Mouse (Mus musculus): ENCODE results near the gene Mccc2.

Mccc2 gene

GRCm38 (mm10) chr13:99955591-99955944, 59.9 kb downstream of the Mccc2 start:
- ChIA-PET CTCF (interaction anchor here (0.6 to 1.4 kb wide), 11 partner anchors 10 to 1395 kb away, joined by 3 to 9 read pairs (median 4); no protein-coding TSS in a partner anchor), POLR2A (interaction anchor here in 2 of 4 experiments (0.6 to 1.0 kb wide), 4 partner anchors 11 to 438 kb away, joined by 3 to 7 read pairs (median 4); no protein-coding TSS in a partner anchor)

DNA sequence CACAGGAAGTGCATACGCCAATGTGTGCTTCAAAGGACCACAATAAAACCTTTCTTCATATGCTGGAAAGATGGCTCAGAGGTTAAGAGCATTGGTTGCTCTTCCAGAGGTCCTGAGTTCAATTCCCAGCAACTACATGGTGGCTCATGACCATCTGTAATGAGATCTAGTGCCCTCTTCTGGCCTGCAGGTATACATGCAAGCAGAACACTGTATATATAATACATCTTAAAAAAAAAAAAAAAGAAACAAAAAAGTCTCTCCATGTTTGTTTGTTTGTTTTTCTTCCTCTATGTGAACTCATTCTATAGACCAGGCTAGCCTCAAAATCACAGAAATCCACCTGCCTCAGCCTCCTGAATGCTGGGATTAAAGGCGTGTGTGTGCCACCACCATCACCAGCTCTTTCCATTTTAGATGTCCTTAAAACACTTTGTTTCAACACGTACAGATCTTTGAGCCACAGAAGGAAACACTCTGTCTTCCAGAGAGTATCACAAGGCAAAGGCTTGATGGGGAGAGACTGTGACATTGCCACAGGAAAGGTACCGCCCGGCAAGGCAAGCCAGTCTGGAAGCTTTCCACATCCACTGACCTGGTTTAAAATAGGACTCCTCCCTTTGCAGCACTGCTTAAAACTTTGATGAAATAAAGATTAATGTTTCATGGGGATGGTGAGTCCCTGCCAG, 60.4 kb downstream of the Mccc2 start:
- CTCF ChIA-PET, result interaction anchor here (0.6 to 1.4 kb wide), 11 partner anchors 10 to 1395 kb away, joined by 3 to 9 read pairs (median 4); no protein-coding TSS in a partner anchor
- POLR2A ChIA-PET, result interaction anchor here in 2 of 4 experiments (0.6 to 1.0 kb wide), 4 partner anchors 10 to 437 kb away, joined by 3 to 7 read pairs (median 4); no protein-coding TSS in a partner anchor

GRCm38 (mm10) chr13:99947417-99947816, 68.0 kb downstream of the Mccc2 start:
- CTCF ChIA-PET, result no interaction called here
- POLR2A ChIA-PET, result interaction anchor here in 1 of 4 experiments (1.1 kb wide), 1 partner anchor 68 kb away, joined by 4 read pairs; the partner anchor contains the start of gene Mccc2

DNA sequence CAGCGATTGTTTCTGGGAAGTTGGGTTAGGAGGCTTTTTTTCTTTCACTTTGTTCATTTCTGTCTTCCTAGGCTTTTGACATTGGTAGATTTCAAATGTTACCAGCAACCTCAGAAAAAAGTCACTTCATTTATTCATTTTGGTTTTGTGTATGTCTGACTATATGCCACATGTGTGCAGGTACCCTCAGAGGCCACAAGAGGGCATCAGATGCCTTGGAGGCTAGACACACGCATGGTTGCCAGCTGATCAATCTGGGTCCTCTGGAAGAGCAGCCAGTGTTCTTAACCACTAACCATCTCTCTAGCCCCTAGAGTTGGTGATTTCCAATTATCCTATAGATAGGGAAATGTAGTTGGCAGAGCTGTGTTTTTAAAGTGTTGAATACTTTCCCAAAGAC, 71.9 kb downstream of the Mccc2 start:
- CTCF ChIA-PET, result interaction anchor here in 2 of 4 experiments (0.5 to 1.3 kb wide), 2 partner anchors 10 to 72 kb away, joined by 3 to 4 read pairs; no protein-coding TSS in a partner anchor
- POLR2A ChIA-PET, result interaction anchor here in 1 of 4 experiments (0.9 kb wide), 1 partner anchor 58 kb away, joined by 3 read pairs; no protein-coding TSS in a partner anchor

DNA sequence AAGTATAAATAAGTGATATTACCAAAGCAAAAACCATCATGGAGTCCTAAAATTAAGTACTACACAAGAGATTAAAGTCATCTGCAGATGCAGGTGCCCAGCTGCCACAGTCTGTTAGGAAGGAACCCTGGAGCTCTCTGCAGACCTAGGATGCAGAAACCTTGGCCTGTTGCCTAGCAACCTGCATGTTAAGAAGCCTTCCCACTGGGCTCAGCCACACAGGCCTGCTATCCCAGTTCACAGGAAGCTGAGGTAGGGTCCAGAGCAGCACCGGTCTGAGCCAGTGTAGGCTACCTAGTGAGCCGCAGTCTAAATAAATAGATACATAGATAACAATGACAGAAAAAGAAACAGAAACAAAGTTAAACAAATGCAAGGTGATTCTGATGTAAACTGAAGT, 74.8 kb downstream of the Mccc2 start:
- CTCF ChIA-PET, result interaction anchor here in 1 of 4 experiments (0.6 kb wide), 1 partner anchor 61 kb away, joined by 4 read pairs; no protein-coding TSS in a partner anchor
- POLR2A ChIA-PET, result interaction anchor here in 1 of 4 experiments (0.7 kb wide), 1 partner anchor 13 kb away, joined by 3 read pairs; no protein-coding TSS in a partner anchor

DNA sequence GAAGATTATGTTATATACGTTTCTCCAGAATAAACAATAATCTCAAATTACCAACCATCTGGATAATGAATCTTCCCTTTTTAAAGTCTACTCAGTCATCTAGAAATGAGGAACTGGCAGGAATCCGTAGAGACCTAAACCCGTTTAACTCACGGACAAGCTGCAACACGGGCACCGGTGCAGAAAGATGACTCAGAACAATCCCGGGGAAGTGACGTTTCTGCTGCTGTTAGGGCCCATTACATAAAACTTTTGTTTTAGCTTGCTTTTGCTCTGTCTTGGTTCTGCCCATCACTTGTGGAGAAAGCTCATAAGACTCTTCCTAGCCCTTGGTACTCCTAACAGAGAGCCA, 76.1 kb downstream of the Mccc2 start:
- POLR2A ChIA-PET, result interaction anchor here in 2 of 4 experiments (0.6 to 0.8 kb wide), 3 partner anchors 20 to 735 kb away, joined by 3 to 8 read pairs (median 3); no protein-coding TSS in a partner anchor
- CTCF ChIA-PET, result interaction anchor here in 1 of 4 experiments (1.0 kb wide), 1 partner anchor 16 kb away, joined by 4 read pairs; no protein-coding TSS in a partner anchor

GRCm38 (mm10) chr13:99938606-99939319, 76.7 kb downstream of the Mccc2 start:
- POLR2A ChIA-PET, result interaction anchor here in 2 of 4 experiments (0.6 to 0.8 kb wide), 2 partner anchors 157 to 735 kb away, joined by 3 to 8 read pairs; no protein-coding TSS in a partner anchor
- CTCF ChIA-PET, result interaction anchor here in 1 of 4 experiments (1.0 kb wide), 1 partner anchor 17 kb away, joined by 4 read pairs; no protein-coding TSS in a partner anchor

- POLR2A ChIA-PET, result interaction anchor here in 1 of 4 experiments (0.7 kb wide), 1 partner anchor 11 kb away, joined by 3 read pairs; no protein-coding TSS in a partner anchor
- CTCF ChIA-PET, result no interaction called here
Measured at GRCm38 (mm10) chr13:99937741-99938140, 77.7 kb downstream of the Mccc2 start.

GRCm38 (mm10) chr13:99932406-99932805, 83.0 kb downstream of the Mccc2 start:
- ChIA-PET POLR2A (interaction anchor here in 1 of 4 experiments (0.9 kb wide), 1 partner anchor 11 kb away, joined by 5 read pairs; no protein-coding TSS in a partner anchor), CTCF (no interaction called here)

DNA sequence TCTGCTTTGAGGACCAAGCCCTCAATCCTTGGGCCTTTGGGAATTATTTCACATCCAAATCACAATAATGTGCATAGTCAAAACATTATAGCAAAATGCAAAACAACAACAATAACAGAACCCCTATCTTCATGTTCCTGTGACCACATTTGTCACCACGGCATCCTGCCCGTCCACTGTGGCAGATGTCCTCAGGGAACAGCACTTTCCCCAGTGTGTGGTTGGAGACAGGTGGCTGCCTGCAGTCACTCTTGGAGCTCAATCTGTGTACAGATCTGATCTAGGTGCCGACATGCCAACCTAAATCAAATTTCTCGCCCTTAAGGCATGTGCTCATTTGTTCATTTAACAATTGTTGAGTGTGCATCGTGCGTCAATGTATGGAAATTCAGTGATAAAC, 83.9 kb downstream of the Mccc2 start:
- CTCF ChIA-PET, result no interaction called here
- POLR2A ChIA-PET, result no interaction called here

DNA sequence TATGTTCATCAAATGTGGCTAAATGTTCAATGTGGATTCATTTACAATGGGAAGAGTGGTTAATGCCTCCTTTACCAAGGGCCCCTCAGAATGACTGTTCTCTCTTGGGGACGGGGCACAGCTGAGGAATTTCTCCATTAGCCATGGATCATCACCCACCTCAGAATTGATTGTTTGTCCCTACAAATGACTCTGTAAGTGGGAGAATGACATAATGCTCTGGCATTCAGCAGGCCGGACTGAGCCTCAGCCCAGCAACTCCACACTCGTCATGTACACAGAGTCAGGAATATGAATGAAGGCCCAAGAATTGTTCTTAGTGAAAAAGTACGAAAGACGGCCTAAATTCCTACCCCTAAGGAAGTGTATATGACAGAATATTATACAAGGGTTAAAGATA, 89.2 kb downstream of the Mccc2 start:
- POLR2A ChIA-PET, result no interaction called here
- CTCF ChIA-PET, result no interaction called here

DNA sequence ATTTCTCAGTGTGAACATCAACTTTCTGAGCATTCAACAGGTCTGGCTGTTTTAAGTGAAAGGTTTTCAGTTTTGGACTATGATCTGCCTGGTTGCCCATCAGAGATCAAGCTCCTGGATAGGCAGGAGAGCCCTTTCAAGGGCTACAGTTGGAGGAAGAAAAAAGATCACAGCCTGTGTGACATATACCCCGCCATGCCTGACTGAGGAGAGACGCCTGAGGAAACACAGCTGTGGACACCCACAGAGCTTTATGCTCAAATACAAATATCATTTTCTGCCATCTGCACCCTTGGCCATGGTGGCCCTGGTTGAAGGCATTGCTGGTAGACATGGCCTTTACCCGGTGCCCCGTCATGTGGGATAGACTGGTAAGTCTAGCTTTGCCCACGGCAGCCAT, 99.8 kb downstream of the Mccc2 start:
- ChIA-PET CTCF (no interaction called here), POLR2A (no interaction called here)

GRCm38 (mm10) chr13:99900965-99901364, 114.5 kb downstream of the Mccc2 start, which contains the start of gene Cartpt:
Cartpt (minus strand) TSS chr13:99901091.
- POLR2A ChIA-PET, result interaction anchor here in 1 of 4 experiments (1.1 kb wide), 1 partner anchor 592 kb away, joined by 3 read pairs; the partner anchor contains the start of gene Gtf2h2
- CTCF ChIA-PET, result interaction anchor here in 1 of 4 experiments (0.9 kb wide), 1 partner anchor 526 kb away, joined by 3 read pairs; no protein-coding TSS in a partner anchor

GRCm38 (mm10) chr13:99900557-99900892, 114.9 kb downstream of the Mccc2 start:
- CTCF ChIA-PET, result interaction anchor here in 2 of 4 experiments (0.5 to 0.9 kb wide), 3 partner anchors 15 to 552 kb away, joined by 3 to 9 read pairs (median 3); no protein-coding TSS in a partner anchor

DNA sequence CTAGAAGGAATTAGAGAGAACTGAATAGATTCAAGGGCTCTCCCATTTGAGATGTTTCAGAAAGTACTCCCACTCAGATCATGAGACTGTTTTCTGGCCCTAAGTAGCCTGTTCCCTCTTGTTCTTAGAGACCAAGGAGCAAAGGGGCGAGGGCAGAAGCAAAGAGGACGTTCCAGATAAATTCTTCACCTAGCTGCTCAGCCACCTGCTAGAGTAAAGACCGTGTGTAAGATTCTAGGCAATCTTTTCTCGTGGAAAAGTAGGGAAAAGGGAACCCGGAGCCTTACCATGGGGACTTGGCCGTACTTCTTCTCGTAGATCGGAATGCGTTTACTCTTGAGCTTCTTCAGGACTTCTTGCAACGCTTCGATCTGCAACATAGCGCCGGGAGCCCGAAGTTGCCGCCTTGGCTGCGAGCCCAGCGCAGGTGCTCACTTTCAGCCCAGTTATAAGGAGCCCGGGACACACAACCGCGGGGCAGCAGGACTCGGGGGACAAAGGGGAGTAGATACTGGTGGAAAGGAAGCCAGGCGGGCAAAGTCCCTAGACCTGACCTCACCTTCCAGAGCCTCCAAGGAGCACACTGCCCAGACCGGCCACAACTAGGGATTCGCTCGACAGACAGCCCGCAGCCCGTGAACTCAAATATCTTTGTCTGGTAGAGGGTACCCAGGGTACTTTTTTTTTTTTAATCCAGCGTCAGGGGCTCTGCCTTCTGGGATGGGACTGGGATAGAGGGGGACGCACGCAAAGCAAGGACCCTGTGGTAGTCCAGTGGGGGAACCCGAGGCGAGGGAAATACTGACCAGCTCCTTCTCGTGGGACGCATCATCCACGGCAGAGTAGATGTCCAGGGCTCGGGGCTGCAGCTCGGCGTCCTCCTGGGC, 115.5 kb downstream of the Mccc2 start:
- ChIA-PET CTCF (interaction anchor here in 2 of 4 experiments (0.5 to 0.9 kb wide), 3 partner anchors 14 to 551 kb away, joined by 3 to 9 read pairs (median 3); no protein-coding TSS in a partner anchor), POLR2A (interaction anchor here in 1 of 4 experiments (0.6 to 1.1 kb wide), 3 partner anchors 16 to 593 kb away, joined by 3 read pairs; partner anchors contain the start of gene Gtf2h2)

More at GRCm38 (mm10) chr13:99900557-99900892, 114.9 kb downstream of the Mccc2 start:
- POLR2A ChIA-PET, result interaction anchor here in 1 of 4 experiments (0.7 to 1.1 kb wide), 2 partner anchors 26 to 592 kb away, joined by 3 read pairs; partner anchors contain the start of gene Gtf2h2

GRCm38 (mm10) chr13:99898816-99899215, 116.6 kb downstream of the Mccc2 start:
- POLR2A ChIA-PET, result interaction anchor here in 1 of 4 experiments (0.7 kb wide), 2 partner anchors 48 to 271 kb away, joined by 3 read pairs; no protein-coding TSS in a partner anchor
- CTCF ChIA-PET, result no interaction called here

Measured in embryonic stem cell, embryonic (primary cell).